Mouse (Mus musculus) heart, postnatal 36 days (tissue): Measurements from ENCODE around the gene Slc22a14. TPM values are rescaled to one million over a fixed set of nuclear protein-coding genes. Genes with fewer than 3 reads are reported as not detected.

Experiments used
- DNase-seq, 2 experiments: peaks; one replicate each; pipeline ENCODE4 v3.0.0; 2021 to 2022
- intact Hi-C: fragments of 180-260 bp; cut with DNase I; formaldehyde crosslinking; loops from one replicate; pipeline ENCODE4 v1.15.1; 2025
- total RNA-seq, 2 experiments: library from RNA; stranded (reverse); gene quantifications; 2 replicates each; pipeline ENCODE4 v1.2.3; 2021

Gene Slc22a14
- total RNA-seq, 2 experiments from 2014 or later, result 0.19 TPM; not detected in 1

DNA sequence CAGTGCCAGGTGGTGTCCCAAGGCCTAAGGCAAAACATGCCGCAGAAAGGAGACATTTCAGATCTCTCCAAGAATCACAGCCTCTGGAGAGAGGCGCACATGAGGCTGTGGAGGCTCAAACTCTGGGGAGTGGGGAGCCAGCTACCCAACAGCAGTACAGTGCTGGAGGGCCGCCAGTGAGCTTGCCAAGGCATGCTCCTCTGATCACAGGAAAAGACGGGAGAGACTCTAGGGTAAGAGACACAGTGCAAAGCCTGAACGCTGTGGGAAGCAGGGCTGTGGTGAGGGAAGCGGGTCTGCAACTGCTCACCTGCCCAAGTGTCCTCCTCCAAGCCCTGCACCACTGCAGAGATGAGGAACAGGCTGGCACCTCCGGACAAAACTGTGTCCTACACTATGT is 209.5 kb downstream of the Slc22a14 start:
- peak; percentile 8 to 11 for DNase-seq
- intact Hi-C loops, result loop anchor here (2.0 to 10.0 kb wide), 3 partner anchors 119 to 276 kb away; no protein-coding TSS in a partner anchor

DNA sequence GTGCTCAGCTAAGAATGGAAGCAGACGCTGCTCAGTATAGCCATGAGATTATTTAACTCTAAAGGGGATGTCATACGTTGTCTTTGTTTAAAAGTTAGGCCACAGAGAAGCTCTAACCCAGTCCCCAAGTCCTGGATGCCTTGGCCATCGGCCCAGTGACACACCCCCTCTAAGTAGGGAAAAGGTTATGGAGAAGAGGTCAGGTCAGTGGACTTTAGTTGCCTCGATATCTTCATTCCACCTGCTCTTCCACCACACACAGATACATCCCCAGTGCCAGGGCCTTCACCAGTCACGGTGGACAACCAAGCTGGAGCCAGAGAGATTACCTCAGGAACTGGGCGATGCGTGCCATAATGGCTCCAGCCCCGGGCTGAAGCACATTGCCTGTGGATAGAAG is 209.9 kb downstream of the Slc22a14 start:
- DNase-seq, result no peak
- intact Hi-C loops, result loop anchor here (5.0 to 10.0 kb wide), 2 partner anchors 119 to 277 kb away; no protein-coding TSS in a partner anchor

DNA sequence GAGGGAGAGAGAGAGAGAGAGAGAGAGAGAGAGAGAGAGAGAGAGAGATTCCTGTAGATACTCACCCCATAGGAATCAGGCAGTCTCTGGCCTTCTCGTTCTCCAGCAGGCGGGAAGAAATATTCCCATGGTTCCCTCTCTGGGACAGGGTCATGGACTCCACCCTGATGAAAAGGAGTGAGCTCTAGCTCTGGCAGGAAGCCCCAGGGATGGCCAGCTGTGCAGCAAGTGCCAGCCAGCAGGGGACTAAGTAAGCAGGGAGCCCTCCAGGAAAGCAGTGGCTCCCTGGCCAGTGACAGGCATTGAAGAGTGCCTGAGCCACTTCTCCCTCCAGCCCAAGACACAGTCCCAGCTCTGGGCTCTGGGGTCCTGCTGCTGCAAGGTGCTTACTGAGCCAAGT is 213.6 kb downstream of the Slc22a14 start:
- DNase-seq, result no peak
- intact Hi-C loops, result loop anchor here (10.0 kb wide), 1 partner anchor 123 kb away; no protein-coding TSS in a partner anchor

DNA sequence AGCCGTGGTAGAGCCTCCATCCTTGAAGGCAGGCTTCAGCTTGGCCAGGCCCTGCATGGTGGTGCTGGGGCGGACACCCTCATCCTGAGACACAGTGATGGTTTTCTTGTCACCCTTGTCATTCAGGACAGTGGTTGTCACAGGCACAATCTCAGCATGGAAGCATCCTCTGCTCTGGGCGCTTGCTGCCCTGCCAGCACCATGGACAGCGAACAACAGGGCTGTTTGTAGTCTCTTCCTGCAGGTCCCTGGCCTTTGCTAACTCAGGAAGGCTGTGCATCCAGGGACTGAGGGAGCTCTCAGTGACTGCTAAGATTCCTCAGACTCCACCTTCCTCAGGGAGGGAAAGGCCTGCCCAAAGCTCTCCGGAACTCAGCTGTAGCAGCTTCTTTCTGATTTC is 215.8 kb downstream of the Slc22a14 start:
- DNase-seq, result peak; percentile 34 to 49

DNA sequence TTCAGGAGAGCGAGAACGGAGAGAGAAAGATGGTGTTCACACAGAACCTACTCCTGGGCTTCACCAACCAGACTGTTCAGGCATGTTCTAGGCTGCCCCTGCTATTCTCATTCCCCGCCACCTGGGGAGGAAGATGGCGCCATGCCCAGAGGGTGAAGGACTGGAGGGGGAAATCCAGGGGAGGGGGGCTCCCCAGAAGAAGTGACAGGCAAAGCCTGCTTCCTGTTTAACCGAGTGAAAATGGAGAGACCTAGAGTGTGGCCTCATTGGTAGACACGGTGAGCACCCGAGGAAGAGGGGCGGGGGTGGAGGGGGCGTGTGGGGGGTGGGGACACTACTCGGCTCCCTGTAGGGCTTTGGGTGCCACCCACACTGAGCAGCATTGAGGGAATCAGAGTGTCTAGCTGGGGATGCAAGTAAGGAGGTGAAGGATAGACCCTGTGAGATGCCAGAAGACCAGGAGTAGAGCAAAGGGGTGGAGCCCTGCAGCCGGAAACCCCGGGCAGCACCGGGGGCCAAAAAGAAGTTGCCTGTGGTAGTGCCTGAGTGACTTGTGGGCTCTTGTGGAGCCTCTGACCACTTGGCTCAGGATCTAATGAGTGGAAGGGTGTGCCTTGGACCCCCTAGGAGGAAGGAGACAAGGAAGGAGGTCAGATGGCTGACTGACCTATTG is 219.1 kb downstream of the Slc22a14 start:
- no peak for DNase-seq
- intact Hi-C loops, result no loop called here

More for the DNA sequence above, 215.8 kb downstream of the Slc22a14 start:
- intact Hi-C loops, result no loop called here

DNA sequence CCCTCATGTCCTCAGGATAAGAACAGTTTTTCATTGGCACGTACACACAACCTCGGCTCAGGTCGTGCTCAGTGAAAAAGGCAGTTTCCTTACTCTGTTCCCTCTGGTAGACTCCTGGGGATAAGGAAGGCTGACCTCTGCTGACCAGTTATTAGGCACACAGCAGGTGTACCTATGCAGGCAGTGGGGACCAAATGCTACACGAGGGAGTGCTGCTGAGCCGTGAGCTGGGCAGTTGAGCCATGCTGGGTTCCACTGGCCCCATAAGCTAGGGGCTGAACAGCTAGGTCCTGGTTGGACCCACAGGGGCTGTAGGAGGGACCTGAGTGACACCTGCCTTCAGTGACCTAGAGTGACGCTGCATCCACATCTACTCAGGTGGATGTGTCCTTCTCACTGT is 219.7 kb downstream of the Slc22a14 start:
- intact Hi-C loops, result no loop called here
- no peak for DNase-seq

DNA sequence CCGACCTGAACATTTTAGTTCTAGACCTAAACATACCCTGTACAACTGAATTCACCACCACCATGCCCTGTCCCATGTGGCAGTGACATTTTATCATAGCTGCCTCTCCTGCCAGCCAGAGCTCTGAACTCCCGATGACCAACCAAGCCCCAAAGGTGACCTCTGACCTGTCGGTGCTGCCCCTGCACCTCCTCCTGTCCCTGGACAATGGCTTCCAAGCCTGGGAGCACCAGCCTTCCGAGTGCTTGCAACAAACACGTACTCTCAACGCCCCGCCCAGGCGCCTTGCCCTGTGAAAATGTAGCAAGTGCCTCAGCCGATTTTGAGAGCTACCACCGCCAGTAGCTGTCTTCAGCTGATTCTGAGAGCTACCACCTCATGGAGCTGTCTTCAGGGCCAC is 220.2 kb downstream of the Slc22a14 start:
- DNase-seq, result no peak

DNA sequence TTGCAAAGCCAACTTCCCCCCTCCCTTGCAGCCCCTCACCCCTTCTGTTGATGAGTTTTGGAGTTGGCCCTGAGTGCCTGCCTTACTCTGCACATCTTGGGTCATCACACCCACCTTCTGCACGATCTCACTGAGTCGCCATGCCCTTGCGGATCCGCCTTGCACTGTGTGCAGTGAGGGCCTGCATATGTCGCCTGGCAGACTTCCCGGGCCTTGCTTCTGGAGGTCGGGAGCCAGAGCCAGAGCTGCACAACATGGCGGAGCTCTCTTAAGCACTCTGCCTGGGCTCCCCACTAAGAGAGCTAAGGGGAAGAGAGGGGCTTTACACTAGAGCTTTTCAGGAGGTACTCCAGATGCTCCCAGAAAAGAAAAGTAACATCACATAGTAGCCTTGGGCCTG is 220.7 kb downstream of the Slc22a14 start:
- DNase-seq, result no peak
- intact Hi-C loops, result no loop called here

More for the DNA sequence above, 220.2 kb downstream of the Slc22a14 start:
- intact Hi-C loops, result no loop called here

DNA sequence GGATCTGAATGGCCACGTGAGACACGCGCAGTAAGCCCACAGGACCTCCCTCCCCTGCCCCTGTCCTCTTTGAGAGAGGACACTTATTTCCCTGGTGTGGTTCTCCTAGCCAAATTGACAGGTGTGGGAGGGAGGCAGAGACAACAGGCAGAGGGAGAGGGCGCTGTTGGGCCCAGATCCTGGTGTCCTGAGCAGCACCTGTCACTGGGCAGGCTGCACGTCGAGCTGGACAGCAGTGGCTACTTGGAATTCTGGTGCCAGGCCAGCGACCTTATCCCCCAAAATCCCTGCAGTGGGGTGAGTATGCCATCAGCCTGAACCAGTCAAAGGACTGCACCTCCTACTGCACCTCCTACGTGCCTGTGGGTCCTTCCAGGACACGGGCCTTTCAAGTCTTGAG is 222.0 kb downstream of the Slc22a14 start:
- DNase-seq, result no peak
- intact Hi-C loops, result no loop called here

DNA sequence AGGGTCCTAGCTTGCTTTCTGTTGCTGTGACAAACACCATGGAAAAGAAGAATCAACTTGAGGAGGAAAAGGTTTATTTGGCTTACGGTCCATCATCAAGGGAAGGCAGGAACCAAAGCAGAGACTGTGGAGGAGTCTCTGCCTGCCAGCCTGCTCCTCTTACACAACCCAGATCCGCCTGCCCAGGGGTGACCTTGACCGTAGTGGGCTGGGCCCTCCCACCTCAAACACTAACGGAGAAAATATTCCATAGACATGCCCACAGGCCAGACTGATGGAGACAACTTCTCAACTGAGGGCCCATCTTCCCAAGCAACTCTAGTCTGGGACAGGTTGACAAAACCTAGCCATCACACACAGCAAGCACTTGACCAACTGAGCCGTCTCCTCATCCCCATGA is 223.3 kb downstream of the Slc22a14 start:
- intact Hi-C loops, result no loop called here
- no peak for DNase-seq

DNA sequence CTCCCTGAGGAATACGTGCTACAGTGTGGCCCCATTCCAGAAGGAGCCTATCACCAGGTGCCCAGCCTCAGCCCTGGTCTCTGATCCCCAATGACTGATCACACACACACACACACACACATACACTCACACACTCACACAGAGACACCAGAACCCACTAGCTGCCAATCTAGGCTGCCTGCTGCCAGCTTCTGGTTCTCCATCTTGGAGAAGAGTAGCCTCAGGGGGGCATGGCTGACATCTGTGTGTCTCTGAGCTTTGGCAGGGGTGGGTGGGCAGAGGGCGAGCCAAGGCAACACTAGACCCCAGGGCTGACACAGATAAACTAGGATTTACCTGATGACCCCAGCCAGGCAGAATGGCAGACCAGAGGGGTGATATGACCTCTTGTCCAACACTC is 226.5 kb downstream of the Slc22a14 start:
- no peak for DNase-seq
- intact Hi-C loops, result no loop called here

DNA sequence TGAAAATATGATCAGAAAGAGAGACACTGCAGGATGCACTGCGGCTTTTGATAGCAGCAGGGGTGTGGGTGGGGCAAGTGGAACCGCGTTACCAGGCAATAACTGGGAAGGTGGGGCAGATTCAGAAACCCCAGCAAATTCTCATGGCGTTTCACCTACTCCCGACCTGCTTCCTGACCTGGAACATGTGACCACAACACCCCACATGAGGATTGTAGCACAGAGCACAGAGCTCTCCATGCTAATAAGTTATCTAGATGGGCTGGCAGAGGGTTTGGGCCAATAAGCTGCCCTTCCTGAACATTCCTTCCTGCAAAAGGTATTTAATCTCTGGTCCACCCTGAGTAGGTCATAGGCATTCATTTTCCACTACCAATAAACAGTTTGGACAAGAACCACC is 234.7 kb downstream of the Slc22a14 start:
- intact Hi-C loops, result no loop called here
- DNase-seq, result no peak

DNA sequence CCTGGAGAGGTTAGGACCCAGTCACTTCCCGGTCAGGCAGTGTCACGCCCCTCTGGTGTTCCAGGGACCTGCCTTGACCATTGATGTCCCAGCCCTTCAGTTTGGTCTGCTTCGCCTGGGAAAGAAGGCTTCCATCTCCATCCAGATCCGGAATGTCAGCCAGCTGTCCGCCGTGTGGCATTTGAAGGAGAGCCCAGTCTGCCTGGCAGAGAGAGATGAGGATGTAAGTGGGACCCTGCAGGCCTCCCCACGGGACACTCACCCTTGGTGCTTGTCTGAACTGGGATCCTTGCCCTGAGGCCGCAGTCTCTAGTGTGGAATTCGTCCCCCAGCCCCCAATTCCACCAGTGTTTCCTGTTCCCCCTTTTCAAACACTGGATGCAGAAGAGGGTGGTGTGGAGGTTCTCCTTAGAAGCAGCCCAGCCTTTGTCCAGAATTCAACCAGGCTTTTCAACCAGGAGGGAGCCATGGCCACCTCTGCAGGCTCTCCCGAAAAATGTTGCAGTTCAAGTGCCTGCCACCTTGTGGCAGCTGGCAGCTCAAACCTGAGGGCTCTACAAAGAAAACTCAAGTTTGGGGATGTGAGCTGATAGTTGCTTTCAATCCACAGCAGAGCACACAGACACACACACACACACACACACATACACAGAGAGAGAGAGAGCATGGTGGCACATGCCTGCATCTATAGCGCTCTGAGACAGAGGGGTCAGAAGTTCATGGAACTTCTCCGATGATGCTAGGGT is 236.7 kb downstream of the Slc22a14 start:
- intact Hi-C loops, result no loop called here
- DNase-seq, result no peak

DNA sequence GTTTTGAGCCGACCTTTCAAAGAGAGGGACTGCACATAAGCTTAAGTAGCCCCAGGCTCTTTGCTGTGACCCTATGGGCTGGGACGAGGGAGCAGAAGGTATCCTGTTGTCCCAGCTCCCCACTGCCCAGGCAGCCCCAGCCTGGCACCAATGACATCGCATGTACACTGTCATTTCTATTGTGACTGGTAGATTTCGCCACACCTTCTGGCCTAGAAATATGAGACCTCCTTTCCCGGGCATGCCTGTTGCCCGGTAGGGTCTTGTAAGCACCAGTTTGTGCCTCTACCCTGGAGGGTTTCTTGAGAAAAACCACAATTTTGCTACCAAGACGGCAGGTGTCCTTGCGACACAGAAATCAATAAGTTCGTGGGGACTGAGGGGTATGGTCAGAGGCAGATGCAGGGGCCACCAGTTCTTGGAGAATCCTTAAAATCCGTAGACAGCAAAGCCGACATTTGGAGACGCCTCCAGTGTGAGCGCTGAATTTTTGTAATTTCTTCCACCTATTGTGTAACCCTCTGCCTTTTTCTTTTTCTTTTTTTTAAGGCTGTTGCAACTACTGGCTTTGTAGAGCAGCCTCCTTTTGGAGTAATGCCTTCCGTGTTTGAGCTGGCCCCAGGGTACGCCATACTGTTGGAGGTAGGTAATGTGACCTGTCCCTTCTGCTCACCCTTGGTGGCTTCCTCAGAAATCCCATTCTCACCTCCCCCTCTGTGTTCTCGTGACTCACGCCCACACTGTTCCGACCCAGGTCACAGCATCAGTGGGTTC is 242.6 kb downstream of the Slc22a14 start:
- DNase-seq, result no peak
- intact Hi-C loops, result no loop called here

DNA sequence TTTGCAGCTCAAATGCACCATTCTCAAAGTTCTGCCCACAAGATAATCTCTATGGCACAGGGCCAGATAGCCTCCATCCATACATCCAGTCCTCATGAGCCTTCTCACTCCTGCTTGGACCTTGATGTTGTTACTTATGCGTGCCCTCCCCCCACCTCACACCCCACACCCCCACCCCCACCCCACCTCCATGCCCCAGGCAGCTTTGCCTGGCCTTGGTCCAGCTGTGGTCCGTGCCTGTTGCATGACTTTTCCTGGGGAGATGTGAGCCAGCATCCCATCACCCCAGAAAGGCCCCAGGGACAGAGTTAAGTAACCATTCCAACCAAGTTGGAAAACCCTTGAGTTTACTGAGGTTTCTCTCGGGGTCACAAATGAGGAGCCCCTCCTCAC is 245.2 kb downstream of the Slc22a14 start:
- intact Hi-C loops, result no loop called here
- DNase-seq, result no peak

Other genes with a start within 250 kb of the Slc22a14 start
- 1 to 10 TPM; 1.4 to 3.4 TPM for gene Acaa1b, start 208.5 kb downstream of the Slc22a14 start, total RNA-seq
- gene Gm47289, start 206.4 kb downstream of the Slc22a14 start, total RNA-seq, result not detected
- gene Slc22a13, start 156.5 kb downstream of the Slc22a14 start, total RNA-seq, result not detected
- 10 to 100 TPM; 49.3 to 49.5 TPM for gene Oxsr1, start 43.1 kb downstream of the Slc22a14 start, total RNA-seq
- gene Acaa1a, start 25.9 kb downstream of the Slc22a14 start, total RNA-seq, result 10 to 100 TPM; 80.3 to 85.7 TPM
- 10 to 100 TPM; 14.8 to 15.5 TPM for gene Myd88, start 24.1 kb downstream of the Slc22a14 start, total RNA-seq
- under 1 TPM; 0.22 TPM for gene Xylb, start 8.2 kb downstream of the Slc22a14 start, total RNA-seq
- 1 to 10 TPM; 5.7 to 7.6 TPM for gene Acvr2b, start 36.6 kb upstream of the Slc22a14 start, total RNA-seq
- 1 to 10 TPM; 2.4 to 2.5 TPM for gene Exog, start 79.4 kb upstream of the Slc22a14 start, total RNA-seq
- gene Scn5a, start 213.5 kb upstream of the Slc22a14 start, total RNA-seq, result 100 to 1,000 TPM; 127 to 161 TPM